Mouse (Mus musculus) lung, embryonic 16.5 days (tissue): ENCODE data around the gene Apoa1. TPM values are rescaled to one million over a fixed set of nuclear protein-coding genes. Genes with fewer than 3 reads are reported as not detected.

Experiments
- ATAC-seq: fragments of 200-750 bp; cut with Nextera tagmentation; 2 replicates; pipeline ENCODE4 v1.8.0; 2017; ENCODE audit warnings: low read depth, mild to moderate bottlenecking, moderate library complexity
- H3K27ac ChIP-seq: fragments of 300-500 bp; sonication (generic); 2 replicates; pipeline ENCODE4 v1.5.1; 2014; ENCODE audit warnings: mild to moderate bottlenecking, control low read depth, low read length
- H3K27me3 ChIP-seq: fragments of 300-500 bp; sonication (generic); 2 replicates; pipeline ENCODE4 v1.6.1; 2014; ENCODE audit warnings: low read depth, low read length, mixed read lengths; ENCODE audit not compliant: control insufficient read depth, insufficient read depth
- H3K36me3 ChIP-seq: fragments of 300-500 bp; sonication (generic); 2 replicates; pipeline ENCODE4 v1.6.1; 2014; ENCODE audit warnings: low read length; ENCODE audit not compliant: control insufficient read depth, insufficient read depth
- H3K4me1 ChIP-seq: fragments of 300-500 bp; sonication (generic); replicated peaks from 2 replicates; pipeline ENCODE4 v1.6.1; 2014; ENCODE audit warnings: low read length, mixed read lengths; ENCODE audit not compliant: control insufficient read depth, insufficient read depth
- H3K4me2 ChIP-seq: fragments of 300-500 bp; sonication (generic); 2 replicates; pipeline ENCODE4 v1.6.1; 2014; ENCODE audit warnings: low read depth, low read length, control low read depth
- H3K4me3 ChIP-seq: fragments of 300-500 bp; sonication (generic); 2 replicates; pipeline ENCODE4 v1.5.1; 2014; ENCODE audit warnings: mild to moderate bottlenecking, low read length, control low read depth
- H3K9ac ChIP-seq: fragments of 300-500 bp; sonication (generic); 2 replicates; pipeline ENCODE4 v1.6.1; 2014; ENCODE audit warnings: low read length, control low read depth
- H3K9me3 ChIP-seq: fragments of 300-500 bp; sonication (generic); 2 replicates; pipeline ENCODE4 v1.6.1; 2016; ENCODE audit warnings: low read length; ENCODE audit not compliant: control insufficient read depth
- WGBS: fragments of 180-500 bp; shearing (Covaris S2); extraction: QIAGEN DNeasy Blood & Tissue Kit; methylation state at CpG from one replicate; pipeline ENCODE4 v1.1.7; 2014; 5-methylcytosine and 5-hydroxymethylcytosine counted together
- polyA plus RNA-seq: library from polyadenylated mRNA; unstranded; fragments of >200 nt; fragmentation: Nextera tagmentation; extraction: Ambion mirVana; gene quantifications from 2 replicates; pipeline ENCODE4 v1.2.1, GENCODE M21; 2015

The Apoa1 gene
- polyA plus RNA-seq, 1 experiment from 2014 or later = 14.2 TPM

GRCm38 (mm10) chr9:46224945-46225660 is 3.3 kb upstream of the Apoa1 start:
- no peak overlapping the region for H3K4me2 ChIP-seq
- H3K36me3 ChIP-seq = peaks cover 14% of the 10 kb centered on the region
- no peak overlapping the region for H3K9ac ChIP-seq
- no peaks in the 10 kb centered on the region for H3K27me3 ChIP-seq
- H3K9me3 ChIP-seq = no peaks in the 10 kb centered on the region
- no peak overlapping the region for H3K4me3 ChIP-seq
- no peaks in the 10 kb centered on the region for H3K4me1 ChIP-seq
- no peak overlapping the region for H3K27ac ChIP-seq
- no peak for ATAC-seq
- 54% methylated on average over 5 of the region's 5 CpGs for WGBS

GRCm38 (mm10) chr9:46227064-46227614 is 1.2 kb upstream of the Apoa1 start:
- 0 out of 2 replicates have a peak, but pooled peaks cover 5% of the 10 kb centered on the region for H3K4me1 ChIP-seq
- H3K27ac ChIP-seq = no peak overlapping the region
- no peak for ATAC-seq
- no peak overlapping the region for H3K4me3 ChIP-seq
- no peak overlapping the region for H3K4me2 ChIP-seq
- 78% methylated on average over 3 of the region's 3 CpGs for WGBS
- H3K9me3 ChIP-seq = no peaks in the 10 kb centered on the region
- H3K27me3 ChIP-seq = no peaks in the 10 kb centered on the region
- no peak overlapping the region for H3K9ac ChIP-seq
- H3K36me3 ChIP-seq = no peaks in the 10 kb centered on the region; the same call in none of the 2 replicates

GRCm38 (mm10) chr9:46229573-46230449 is 1.4 kb downstream of the Apoa1 start:
- H3K9ac ChIP-seq = peak overlapping the region; percentile 33
- 0 out of 2 replicates have a peak, but pooled peaks cover 5% of the 10 kb centered on the region for H3K4me1 ChIP-seq
- no peak overlapping the region for H3K27ac ChIP-seq
- peak overlapping the region; percentile 45 for H3K4me3 ChIP-seq
- peak overlapping the region; percentile 74 for H3K4me2 ChIP-seq
- ATAC-seq = peak; percentile 95
- 14% methylated on average over 37 of the region's 37 CpGs for WGBS
- no peaks in the 10 kb centered on the region for H3K9me3 ChIP-seq
- H3K27me3 ChIP-seq = no peaks in the 10 kb centered on the region
- no peaks in the 10 kb centered on the region for H3K36me3 ChIP-seq

GRCm38 (mm10) chr9:46230450-46230975 is 2.1 kb downstream of the Apoa1 start:
- 16% methylated on average over 13 of the region's 13 CpGs for WGBS
- ATAC-seq = 0 out of 2 replicates have a peak, but pooled peaks have one; percentile 8
- Histone ChIP-seq H3K4me1 (0 out of 2 replicates have a peak, but pooled peaks cover 5% of the 10 kb centered on the region), H3K4me3 (peak overlapping the region; percentile 45), H3K4me2 (peak overlapping the region; percentile 74), H3K9me3 (no peaks in the 10 kb centered on the region), H3K36me3 (no peaks in the 10 kb centered on the region), H3K27ac (no peak overlapping the region), H3K27me3 (no peaks in the 10 kb centered on the region), H3K9ac (peak overlapping the region; percentile 33)

- Histone ChIP-seq H3K36me3 (no peaks in the 10 kb centered on the region), H3K4me2 (no peak overlapping the region)
These were observed 6.8 kb downstream of the Apoa1 start for GRCm38 (mm10) chr9:46235196-46235595.

GRCm38 (mm10) chr9:46235596-46235648 is 7.0 kb downstream of the Apoa1 start, which contains the start of gene Apoc3:
Apoc3 (minus strand) TSS chr9:46235636.
- H3K27ac ChIP-seq = no peak within 1 kb of the TSS
- no peaks in the 10 kb centered on the region for H3K36me3 ChIP-seq
- H3K4me1 ChIP-seq = 0 out of 2 replicates have a peak, but pooled peaks cover 2% of the 10 kb centered on the region
- no peak within 1 kb of the TSS for H3K4me2 ChIP-seq
- no peak within 1 kb of the TSS for H3K4me3 ChIP-seq
- no peaks in the 10 kb centered on the region for H3K9me3 ChIP-seq
- no peak within 1 kb of the TSS for H3K9ac ChIP-seq
- no peak for ATAC-seq
- no peaks in the 10 kb centered on the region for H3K27me3 ChIP-seq

More at GRCm38 (mm10) chr9:46235196-46235595, 6.8 kb downstream of the Apoa1 start:
- Histone ChIP-seq H3K9me3 (no peaks in the 10 kb centered on the region), H3K4me1 (0 out of 2 replicates have a peak, but pooled peaks cover 5% of the 10 kb centered on the region), H3K9ac (no peak overlapping the region), H3K27me3 (no peaks in the 10 kb centered on the region), H3K27ac (no peak overlapping the region), H3K4me3 (no peak overlapping the region)
- 79% methylated on average over 6 of the region's 6 CpGs for WGBS
- no peak for ATAC-seq

GRCm38 (mm10) chr9:46235649-46236048 is 7.3 kb downstream of the Apoa1 start:
- Histone ChIP-seq H3K4me2 (no peak overlapping the region), H3K4me1 (0 out of 2 replicates have a peak, but pooled peaks cover under 1% of the 10 kb centered on the region), H3K4me3 (no peak overlapping the region), H3K9ac (no peak overlapping the region), H3K9me3 (no peaks in the 10 kb centered on the region), H3K27ac (no peak overlapping the region), H3K36me3 (no peaks in the 10 kb centered on the region), H3K27me3 (no peaks in the 10 kb centered on the region)
- no peak for ATAC-seq
- WGBS = 53% methylated on average over 4 of the region's 4 CpGs

GRCm38 (mm10) chr9:46238850-46239249 is 10.5 kb downstream of the Apoa1 start:
- Histone ChIP-seq H3K27ac (no peak overlapping the region), H3K4me1 (no peaks in the 10 kb centered on the region), H3K36me3 (no peaks in the 10 kb centered on the region), H3K27me3 (no peaks in the 10 kb centered on the region), H3K4me3 (no peak overlapping the region), H3K9me3 (no peaks in the 10 kb centered on the region), H3K9ac (no peak overlapping the region), H3K4me2 (no peak overlapping the region)
- ATAC-seq = no peak
- 79% methylated on average over 7 of the region's 7 CpGs for WGBS

GRCm38 (mm10) chr9:46240526-46241153 is 12.3 kb downstream of the Apoa1 start, which contains the start of gene Apoa4:
Apoa4 (plus strand) TSS chr9:46240696.
- 56% methylated on average over 7 of the region's 7 CpGs for WGBS
- Histone ChIP-seq H3K4me2 (no peak within 1 kb of the TSS), H3K27ac (no peak within 1 kb of the TSS), H3K9me3 (no peaks in the 10 kb centered on the region), H3K36me3 (no peaks in the 10 kb centered on the region), H3K4me3 (no peak within 1 kb of the TSS), H3K27me3 (no peaks in the 10 kb centered on the region), H3K4me1 (no peaks in the 10 kb centered on the region), H3K9ac (no peak within 1 kb of the TSS)
- ATAC-seq = no peak
